ENCODE assay signal across 18 mouse cellular contexts in the genomic region with DNA sequence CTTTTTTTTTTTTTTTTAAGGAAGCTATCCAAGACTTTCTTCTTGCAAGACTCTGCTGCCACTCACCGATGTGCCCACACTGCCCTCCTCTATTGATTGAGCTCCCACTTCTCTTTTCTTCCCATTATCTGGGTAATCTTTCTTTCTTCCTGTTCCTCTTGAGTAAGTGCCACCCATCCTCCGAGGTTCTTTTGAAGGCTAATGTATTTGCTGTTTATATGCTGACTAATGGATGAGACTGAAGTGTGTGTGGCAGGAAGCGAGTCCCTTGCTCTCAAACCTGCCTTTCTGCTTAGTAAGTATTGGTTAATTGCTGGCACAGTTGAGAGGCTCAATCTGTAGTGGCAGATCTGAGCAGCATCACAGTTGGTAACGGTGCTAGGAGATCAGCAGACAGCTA.
A peak's percentile ranks its signal among the peaks of the same experiment; 100 is the strongest.
DNase-seq lines count a peak whose midpoint lies in the region; ATAC-seq and TF ChIP-seq lines count a peak whose summit lies in the region.
"Had no signal": no experiment of that assay in that cellular context is flagged by ENCODE, and none has a peak within 500 bp of the region (broad histone marks: within the 10 kb centered on the region; RNA-seq: fewer than 3 reads in every experiment).

No protein-coding gene starts in this region.

- H3K4me3 ChIP-seq in G1E (ENCODE audit: low read depth, low read length) = no peak overlapping the region
- no peak overlapping the region for H3K4me3 ChIP-seq in hindbrain, embryonic 11.5 days (ENCODE audit: low read depth, low read length)
- H3K4me3 ChIP-seq: embryonic facial prominence, embryonic 12.5 days; heart, embryonic 13.5 days; limb, embryonic 15.5 days; neural tube, embryonic 13.5 days had no signal

- TF ChIP-seq CTCF in G1E (IDR thresholded peaks at IDR 0.05; ENCODE audit: low read depth, low read length) = no peak

- H3K9me3 ChIP-seq in G1E (replicated peaks) = no peaks in the 10 kb centered on the region
- no peaks in the 10 kb centered on the region for H3K9me3 ChIP-seq in hindbrain, embryonic 11.5 days (ENCODE audit: control insufficient read depth, low read length)
- H3K9me3 ChIP-seq: embryonic facial prominence, embryonic 12.5 days; heart, embryonic 13.5 days; limb, embryonic 15.5 days; neural tube, embryonic 13.5 days had no signal

- WGBS in hindbrain, embryonic 11.5 days = 73% methylated on average over 4 of the region's 4 CpGs

- no peak overlapping the region for H3K9ac ChIP-seq in hindbrain, embryonic 11.5 days (ENCODE audit: low read depth, low read length)
- H3K9ac ChIP-seq: embryonic facial prominence, embryonic 12.5 days; heart, embryonic 13.5 days; limb, embryonic 15.5 days; neural tube, embryonic 13.5 days had no signal

- peaks cover 10% of the 10 kb centered on the region; the same call in 1 of the 2 replicates for H3K4me1 ChIP-seq in G1E (ENCODE audit: insufficient read depth, low read depth, low read length)
- H3K4me1 ChIP-seq in hindbrain, embryonic 11.5 days (replicated peaks; ENCODE audit: control insufficient read depth, insufficient read depth, low read length) = no peaks in the 10 kb centered on the region

- no peak overlapping the region for H3K4me2 ChIP-seq in hindbrain, embryonic 11.5 days (replicated peaks; ENCODE audit: low read depth, low read length)
- H3K4me2 ChIP-seq: embryonic facial prominence, embryonic 12.5 days; heart, embryonic 13.5 days; limb, embryonic 15.5 days; neural tube, embryonic 13.5 days had no signal

- H3K27me3 ChIP-seq in G1E (ENCODE audit: insufficient read depth, low read length) = peaks cover 54% of the 10 kb centered on the region
- no peaks in the 10 kb centered on the region for H3K27me3 ChIP-seq in hindbrain, embryonic 11.5 days (ENCODE audit: control insufficient read depth, insufficient read depth, low read length)
- H3K27me3 ChIP-seq: embryonic facial prominence, embryonic 12.5 days had no signal

- peak; percentile 59 for DNase-seq in heart, adult 11 months
- DNase-seq in heart, adult 18-20 months = no peak
- DNase-seq in G1E (ENCODE audit: low spot score) = no peak
- peak; percentile 33 for DNase-seq in c-Kit-positive CD71-negative TER-119-negative erythroid progenitor cells, embryonic 14.5 days (ENCODE audit: low read depth)
- DNase-seq in gastrocnemius, postnatal 10 days = no peak
- DNase-seq in adrenal gland, adult (ENCODE audit: inconsistent age in 2 of 2, low spot score in 1 of 2) = no peak
- DNase-seq in hindbrain, embryonic 11.5 days (ENCODE audit: low spot score) = no peak
- DNase-seq: adrenal gland, adult 8-10 months; cerebellum, adult 18-20 months; heart, postnatal 36 days; kidney, adult 9 months; kidney, postnatal 4 days; right cerebral cortex, postnatal 14 days had no signal

- peak; percentile 62 for ATAC-seq in G1E (ENCODE audit: extremely low read depth, insufficient number of reproducible peaks, low FRiP score, poor library complexity, severe bottlenecking)
- peak; percentile 89 for ATAC-seq in megakaryocyte progenitor cell, adult 5-6 weeks (replicated peaks; ENCODE audit: poor library complexity)
- ATAC-seq in hindbrain, embryonic 11.5 days (ENCODE audit: low FRiP score) = no peak

- no peak overlapping the region for H3K27ac ChIP-seq in hindbrain, embryonic 11.5 days (ENCODE audit: low read depth, low read length)
- H3K27ac ChIP-seq: embryonic facial prominence, embryonic 12.5 days; heart, embryonic 13.5 days; limb, embryonic 15.5 days; neural tube, embryonic 13.5 days had no signal

- H3K36me3 ChIP-seq in G1E (replicated peaks) = no peaks in the 10 kb centered on the region
- H3K36me3 ChIP-seq in hindbrain, embryonic 11.5 days (ENCODE audit: control insufficient read depth, insufficient read depth, low read length) = no peaks in the 10 kb centered on the region
- H3K36me3 ChIP-seq: embryonic facial prominence, embryonic 12.5 days; heart, embryonic 13.5 days; limb, embryonic 15.5 days; neural tube, embryonic 13.5 days had no signal

Comparison
In these comparisons a context has a peak if more than half of its experiments do, and no peak if none do; other contexts are left out.
1. DNase-seq: peak in heart, adult 11 months (single experiment) and c-Kit-positive CD71-negative TER-119-negative erythroid progenitor cells, embryonic 14.5 days (single experiment); none in heart, adult 18-20 months (0 of 2), G1E (single experiment), gastrocnemius, postnatal 10 days (single experiment), adrenal gland, adult (0 of 2) and hindbrain, embryonic 11.5 days (single experiment).